Mouse (Mus musculus) urinary bladder, postnatal 36 days (tissue): ENCODE data around the gene Faf2.

ENCODE experiments used
- DNase-seq, 2 experiments: peaks; one replicate each; pipeline ENCODE4 v3.0.0; 2022; ENCODE audit warnings: low spot score in 2 of 2, mixed read lengths in 1 of 2

The Faf2 gene

DNA sequence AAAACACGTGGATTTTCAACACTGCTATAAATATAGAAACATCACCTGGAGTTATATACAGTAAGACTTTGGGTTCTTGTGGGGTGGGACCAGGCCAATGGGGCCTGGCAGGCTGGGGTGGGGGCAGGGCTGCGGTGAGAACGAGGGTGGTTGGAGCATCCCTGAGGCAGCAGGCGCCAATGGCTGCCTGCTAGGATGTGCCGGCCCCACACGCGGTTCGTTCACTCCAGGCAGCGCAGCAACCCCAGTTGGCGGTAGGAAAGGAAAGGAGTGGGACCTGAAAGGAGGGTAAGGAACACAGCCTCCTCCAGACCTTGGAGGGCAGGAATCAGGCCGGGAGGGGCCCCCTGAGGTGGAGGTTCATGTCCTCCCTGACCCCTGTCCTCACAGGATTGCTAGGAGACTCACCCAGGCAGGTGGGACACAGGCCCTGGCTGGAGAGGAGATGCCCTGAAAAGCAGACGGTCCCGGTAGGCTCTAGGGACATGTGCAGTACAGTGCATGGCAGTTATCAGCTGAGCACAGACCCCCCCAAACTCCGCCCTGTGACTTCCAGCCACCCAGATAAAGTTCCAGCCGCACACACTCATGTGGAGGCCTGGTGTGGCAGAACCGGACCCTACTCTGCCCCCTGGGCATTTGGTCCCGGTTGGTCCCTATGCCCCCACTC is 58.7 kb downstream of the Faf2 start:
- no peak for DNase-seq

DNA sequence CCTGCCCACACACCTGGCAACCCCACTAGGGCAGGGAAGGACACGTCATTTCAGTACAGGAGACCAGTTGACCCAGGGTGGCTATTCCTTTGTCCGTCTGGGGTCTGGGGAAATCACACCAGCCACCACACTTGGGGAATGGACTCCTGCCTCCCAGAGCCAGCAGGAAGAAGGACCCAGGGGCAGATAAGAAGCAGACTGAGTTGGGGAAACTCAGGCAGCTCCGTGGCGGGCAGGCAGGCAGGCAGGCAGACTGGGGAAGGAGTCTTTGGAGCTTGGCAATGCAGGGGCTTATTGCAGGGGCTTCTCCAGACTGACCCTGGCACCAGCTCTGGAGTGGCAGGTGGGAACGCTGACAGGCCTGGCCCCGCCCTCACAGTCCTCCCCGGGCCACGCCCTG is 59.7 kb downstream of the Faf2 start:
- no peak for DNase-seq

DNA sequence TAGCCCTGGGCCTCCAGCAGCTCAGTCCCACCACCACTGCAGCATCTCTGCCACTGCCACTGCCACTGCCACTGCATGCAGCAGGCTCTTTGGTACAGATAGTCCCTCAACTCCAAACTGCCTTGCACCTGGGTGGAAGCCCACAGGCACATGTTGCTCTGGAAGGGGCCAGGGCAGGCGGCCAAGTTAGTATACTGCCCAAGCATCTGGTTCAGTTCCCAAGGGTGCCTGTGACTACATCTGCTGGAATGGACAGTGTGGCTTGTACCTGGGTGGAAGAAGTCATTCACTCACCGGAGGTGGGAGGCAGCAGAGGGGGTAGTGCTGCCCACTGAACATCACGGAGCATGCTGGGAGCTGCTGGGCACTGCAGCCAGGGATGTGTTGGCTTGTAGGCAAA is 61.7 kb downstream of the Faf2 start:
- DNase-seq, result no peak

DNA sequence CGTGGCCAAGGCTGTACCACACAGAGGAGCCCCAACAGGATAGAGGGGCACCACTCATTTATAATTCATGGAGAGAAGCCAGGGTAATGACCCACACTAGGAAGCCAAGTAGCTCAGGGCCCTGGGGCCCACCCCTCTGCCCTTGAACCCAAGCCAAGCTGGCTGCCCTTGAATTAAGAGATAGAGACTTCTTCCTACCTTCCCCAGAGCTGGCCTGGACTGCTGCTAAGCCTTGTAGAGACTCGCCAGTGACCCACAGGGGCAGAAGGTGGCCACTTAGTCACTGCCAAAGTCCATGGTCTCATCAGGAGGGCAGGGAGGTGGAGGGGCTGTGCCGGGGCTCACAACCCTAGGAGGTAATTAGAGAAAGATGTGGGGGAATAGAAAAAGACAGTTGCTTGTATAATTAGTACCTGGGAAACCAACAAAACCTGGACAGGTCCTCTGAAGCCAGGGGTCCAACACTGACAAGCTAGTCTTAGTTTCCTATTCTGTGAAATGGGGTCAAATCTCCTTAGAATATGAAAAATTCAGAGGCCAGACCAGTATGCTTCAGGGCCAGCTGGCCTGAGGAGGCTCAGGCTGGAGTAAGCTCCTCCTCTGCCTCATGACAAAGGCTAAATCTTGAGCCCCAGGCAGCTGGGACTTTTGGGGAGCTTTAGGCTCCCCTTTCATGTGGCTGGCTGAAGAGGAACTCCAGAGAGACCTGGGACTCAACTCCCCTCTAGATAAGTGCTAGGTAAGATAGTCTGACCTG is 62.7 kb downstream of the Faf2 start:
- no peak for DNase-seq

DNA sequence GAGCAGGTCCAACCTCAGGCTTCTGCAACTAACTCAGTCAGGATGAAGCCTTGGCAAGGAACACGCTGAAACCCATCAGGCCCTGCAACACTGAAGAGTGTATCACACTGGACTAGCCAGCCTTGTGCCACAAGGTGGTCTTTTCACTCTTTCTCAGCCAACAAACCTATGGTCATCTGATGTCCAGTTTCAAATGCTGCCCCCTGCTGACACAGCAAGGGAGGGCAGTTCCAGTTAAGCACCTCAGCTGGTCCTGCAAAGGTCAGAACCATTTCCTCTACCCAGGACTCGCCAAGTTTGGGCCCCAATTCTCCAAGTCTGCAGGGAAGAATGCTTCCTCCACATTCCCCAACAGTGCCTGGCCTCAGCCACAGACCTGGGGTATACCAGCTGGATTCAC is 63.6 kb downstream of the Faf2 start:
- DNase-seq, result peak; percentile 39 to 53

DNA sequence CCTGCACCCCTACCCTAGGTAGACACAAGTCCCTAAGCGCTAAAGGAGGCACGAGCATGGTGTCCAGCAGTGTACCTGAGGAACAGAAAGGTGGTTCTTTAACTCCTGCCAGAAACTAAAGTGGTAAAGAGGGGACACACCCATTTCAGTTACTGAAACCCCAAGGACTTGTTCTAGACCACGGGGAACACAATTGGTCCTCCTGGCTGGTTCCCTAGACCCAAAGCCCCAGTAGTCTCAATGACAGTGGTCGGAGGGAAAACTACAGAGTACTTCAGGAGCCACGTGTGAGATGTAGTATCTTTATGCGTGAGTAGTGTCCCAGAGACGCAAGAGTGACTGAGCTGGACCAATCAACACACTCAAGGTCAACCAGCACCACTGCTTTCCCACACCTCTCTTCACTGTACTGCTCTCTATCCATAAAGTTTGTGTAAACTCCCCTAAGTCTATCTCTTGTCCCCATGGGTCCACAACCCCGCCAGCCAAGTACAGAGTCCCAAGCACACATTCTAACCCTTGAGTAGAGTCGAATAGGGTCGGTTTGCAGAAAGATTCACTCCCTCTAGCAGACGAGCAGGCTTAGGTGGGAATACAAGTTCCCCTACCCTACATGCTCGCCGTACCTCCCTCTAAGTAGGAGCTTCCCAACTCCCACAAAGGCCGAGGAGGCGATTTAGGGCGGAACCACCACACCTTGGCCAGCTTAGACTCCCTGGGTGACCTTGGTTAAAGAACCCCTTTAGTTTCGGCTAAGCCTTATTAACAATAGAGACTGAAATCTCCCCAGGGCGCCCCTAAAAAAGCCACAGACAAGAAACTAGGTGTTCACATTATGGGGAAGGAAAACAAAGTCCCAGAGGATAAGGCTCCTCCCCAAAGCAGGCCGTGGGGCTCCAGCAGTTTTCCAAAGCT is 64.8 kb downstream of the Faf2 start:
- no peak for DNase-seq

DNA sequence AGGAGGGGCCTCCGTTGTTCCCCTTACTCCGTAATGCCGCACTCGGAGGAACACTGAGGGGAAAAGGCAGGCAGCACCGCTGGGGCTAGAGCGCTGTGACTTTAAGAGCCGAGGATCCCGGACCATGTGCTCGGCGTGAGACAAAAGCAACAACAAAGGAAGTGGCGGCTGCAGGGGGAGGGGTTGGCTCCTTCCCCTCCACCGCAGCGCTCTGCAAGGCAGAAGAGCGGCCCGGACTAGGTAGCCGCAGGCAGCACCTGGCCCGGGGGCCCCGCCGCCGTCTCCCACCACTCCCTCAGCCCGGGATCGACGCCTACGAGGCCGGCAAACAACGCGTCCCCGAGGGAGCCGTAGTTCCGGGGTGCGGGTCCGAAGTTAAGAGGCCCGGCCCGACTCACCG is 65.5 kb downstream of the Faf2 start:
- DNase-seq, result peak; percentile 70 to 77

DNA sequence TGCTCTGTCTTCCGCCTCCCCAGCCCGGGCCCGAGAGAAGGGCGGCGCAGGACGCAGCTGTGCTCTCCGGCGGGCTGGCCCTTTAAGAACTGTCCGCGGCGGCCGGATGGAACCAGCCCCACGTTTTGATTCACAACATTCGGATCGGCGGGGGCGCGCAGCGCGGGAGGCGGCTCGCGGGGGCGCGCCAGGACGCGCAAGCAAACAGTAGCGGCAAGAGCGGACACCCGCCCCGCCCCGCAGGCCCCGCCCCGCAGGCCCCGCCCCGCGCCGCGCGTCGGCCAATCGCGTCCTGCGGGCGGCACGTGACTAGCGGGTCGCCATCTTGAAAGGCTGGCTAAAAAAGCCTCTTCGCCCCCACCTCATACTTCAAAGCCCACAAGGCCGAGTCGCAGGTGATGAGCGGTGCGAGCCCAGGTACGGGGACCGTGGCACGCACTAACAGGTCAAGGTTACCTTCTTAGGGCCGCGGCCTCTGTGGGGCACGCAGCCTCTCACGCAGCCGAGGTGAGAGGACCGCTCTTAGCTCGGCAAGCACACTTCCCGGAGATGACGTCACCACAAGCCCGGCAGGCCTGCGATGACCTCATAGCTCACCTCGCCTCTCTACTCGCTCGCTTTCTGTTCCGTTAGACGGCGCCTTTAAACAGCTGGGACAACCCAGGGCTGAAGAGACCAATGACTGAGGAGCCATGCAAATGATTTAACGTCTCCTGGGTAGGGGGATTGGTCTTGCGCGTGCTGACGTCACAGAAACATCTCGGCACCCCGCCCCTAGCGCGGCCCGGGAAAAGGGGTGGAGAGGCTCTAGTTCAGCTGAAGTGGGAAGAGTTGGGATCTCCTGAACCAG is 66.2 kb downstream of the Faf2 start:
- DNase-seq, result peak; percentile 97 to 98

DNA sequence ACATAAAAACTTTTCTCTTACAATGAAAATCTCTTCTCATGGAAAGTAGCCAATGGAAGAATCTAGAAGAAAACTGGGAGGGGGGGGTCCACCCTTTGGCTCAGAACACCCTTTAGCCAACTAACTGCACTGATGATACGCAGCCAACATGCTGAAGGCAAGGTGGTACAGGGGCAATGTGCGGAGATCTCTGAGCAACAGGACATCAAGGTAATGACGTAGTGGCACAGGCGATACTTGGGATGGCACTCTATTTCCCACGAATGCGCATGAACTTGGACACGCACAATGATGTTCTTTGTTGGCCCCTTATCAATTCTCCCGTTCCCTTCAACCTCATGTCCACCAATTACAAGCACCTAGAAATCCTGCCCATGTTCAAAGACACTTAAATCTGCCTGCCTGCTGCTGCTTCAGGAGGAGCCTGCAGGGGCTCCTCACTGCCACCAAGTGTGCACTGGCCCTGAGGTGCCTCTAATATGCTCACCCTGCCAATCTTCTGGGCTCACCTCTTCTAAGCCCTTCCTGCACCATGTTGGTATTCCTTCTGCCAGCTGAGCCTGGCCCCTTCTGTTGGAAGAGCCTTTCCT is 68.7 kb downstream of the Faf2 start:
- no peak for DNase-seq

DNA sequence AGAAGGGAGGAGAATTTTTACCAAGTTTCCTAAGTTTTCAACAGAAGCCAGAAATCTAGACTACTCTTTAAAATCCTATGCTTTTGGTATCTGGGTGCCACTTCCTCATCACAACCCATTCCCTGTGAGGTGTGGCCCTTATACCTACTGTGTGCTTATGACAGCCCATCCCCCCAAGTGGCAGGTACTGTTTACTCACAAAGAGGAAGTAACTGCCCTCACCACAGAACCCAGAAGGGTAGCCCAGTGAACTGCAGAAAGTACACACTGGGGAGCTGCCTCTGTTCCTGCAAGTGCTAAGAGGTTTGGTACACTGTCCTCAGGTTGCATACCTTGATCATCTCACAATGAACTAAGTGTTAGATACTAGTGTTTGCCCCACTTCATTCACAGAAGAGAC is 70.2 kb downstream of the Faf2 start:
- no peak for DNase-seq

DNA sequence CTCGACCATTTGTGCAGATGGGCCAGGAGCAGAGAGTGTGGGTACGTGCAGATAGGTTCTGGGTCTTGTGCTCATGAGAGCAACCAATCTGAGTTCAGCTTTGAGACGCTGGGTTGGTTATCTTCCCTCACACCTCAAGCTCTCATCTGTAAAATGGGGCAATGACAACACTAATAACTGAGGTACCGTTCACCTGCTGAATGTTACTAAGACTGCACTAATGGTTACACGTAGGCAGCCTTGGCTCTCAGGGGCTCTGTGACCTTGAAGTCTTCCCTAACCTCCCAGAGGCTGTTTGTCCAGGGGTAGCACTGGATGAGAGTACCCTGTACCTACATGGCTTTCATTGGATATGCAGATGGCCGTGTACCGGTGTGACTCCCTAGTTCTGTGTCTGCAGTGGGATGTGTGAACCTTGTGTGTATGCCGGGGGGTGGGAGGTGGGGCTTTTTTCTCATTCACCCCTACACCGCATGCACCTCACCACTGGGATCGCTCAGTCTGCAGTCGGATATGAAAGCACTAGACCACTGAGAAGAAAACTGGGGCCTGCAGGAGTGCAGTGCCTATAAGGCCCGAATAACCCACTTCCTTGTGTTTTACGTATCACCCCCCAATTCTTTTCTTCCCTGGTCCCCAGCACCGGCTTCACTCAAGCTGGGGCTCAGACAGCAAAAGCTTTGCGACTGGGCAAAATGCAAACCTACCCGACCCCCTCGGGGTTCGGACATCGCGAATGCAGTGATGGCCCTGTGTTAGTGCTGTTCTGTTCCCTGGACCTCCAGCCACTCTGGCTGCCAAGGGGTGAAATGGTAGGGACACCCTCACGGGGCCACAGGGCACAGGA is 71.3 kb downstream of the Faf2 start:
- DNase-seq, result no peak

DNA sequence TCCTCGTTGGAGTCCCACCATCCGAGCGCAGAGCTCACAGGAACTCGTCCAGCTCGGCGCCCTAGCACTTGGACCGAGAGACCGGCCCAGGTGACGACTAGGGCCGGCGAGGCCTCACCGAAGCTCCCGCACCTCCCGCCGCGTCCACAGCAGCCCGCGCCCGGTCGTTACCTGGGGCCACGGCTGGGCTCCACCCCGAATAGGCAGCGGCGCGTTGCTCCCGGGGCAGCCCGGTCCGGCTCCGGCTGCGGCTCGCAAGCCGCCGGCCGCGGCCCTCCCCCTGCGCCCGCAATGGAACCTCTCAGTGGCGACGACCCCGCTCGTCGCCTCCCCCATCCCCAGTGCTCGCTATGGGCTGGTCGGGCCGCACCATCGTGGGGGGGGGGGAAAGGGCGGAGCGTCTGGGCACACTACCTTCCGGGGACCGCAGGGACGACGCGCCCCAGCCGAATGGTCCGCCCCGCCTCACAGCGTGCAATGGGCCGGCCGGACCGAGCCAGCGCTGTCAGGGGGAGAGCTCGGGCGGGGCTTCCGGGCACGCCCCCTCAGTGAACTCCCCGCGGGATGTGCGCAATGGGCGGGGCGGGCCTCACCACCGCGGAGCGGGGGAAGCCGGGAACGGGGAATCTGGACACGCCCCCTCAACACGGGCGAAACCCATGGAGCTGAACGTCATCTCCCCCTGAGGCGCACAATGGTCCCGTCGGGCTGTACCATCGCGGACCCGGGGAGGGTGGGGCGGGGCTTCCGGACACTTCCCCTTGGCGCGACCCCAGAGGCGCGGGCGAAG is 72.2 kb downstream of the Faf2 start, which contains the start of gene Rnf44:
Gene Rnf44 (minus strand): TSS at position 350 of the 790 bp plus-strand sequence.
- peak; percentile 96 to 99 for DNase-seq

DNA sequence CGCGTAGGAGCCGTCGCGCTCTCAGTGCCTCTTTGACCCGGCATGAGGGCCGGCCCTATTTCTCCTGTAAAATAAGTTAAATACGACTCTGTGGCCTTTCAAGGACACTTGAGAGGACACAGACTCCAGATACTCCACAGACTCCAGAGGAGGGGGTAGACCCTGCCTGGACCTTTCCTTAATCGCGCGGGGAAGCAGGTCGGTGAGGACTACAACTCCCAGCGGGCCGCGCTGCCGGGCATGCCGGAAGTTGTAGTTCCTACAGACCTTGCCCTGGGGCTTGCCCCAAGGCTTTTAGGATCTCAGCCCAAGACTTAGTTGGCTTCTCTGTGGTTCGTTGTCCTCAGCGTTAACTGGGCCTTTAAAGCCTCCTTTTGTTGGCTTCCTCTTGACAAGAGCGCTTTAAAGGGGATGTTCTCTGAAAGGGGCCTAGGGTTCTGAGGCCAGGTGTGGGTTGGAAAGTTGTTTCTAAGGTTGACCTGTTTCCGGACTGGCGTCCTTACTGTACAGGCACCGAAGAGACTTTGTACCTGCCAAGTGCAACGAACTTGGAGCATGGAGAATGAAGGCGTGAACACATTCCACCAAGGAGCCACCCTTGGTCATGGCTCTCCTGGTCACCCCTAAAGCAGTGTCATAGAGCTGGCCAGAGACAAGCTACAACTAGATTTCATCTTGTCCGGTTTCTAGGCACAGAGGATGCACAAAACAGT is 72.9 kb downstream of the Faf2 start:
- peak in 1 of 2 experiments; percentile 88 for DNase-seq

DNA sequence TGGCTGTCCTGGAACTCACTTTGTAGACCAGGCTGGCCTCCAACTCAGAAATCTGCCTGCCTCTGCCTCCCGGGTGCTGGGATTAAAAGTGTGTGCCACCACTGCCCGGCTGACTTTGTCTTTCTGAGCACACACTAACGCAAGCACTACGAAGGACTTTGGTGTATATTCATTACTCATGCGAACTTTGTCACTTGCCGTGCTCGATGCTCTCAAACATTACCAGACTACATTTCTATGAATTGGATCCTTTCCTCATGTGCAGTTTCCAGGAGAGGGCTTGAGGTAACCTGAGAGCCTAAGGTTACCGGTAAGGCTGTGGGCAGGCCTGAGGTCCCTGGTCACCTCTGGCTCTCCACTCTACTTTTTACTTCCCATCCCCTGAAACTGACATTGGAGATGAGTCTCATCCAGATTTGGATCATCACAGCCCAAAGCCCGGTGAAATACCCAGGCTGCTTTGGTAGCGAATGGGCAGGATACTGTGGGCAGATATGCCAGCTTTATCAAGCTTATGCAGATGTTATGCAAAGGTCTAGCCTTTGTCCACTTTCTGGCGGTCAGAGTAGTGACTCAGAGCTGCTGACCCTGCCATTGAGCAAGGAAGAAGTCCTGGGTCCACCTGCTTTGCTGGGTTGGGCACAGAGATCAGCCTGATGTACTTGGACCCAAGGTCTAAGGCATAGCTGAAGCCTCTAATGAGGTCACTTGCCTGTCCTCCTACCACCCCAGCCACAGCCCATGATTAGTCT is 74.1 kb downstream of the Faf2 start:
- no peak for DNase-seq

DNA sequence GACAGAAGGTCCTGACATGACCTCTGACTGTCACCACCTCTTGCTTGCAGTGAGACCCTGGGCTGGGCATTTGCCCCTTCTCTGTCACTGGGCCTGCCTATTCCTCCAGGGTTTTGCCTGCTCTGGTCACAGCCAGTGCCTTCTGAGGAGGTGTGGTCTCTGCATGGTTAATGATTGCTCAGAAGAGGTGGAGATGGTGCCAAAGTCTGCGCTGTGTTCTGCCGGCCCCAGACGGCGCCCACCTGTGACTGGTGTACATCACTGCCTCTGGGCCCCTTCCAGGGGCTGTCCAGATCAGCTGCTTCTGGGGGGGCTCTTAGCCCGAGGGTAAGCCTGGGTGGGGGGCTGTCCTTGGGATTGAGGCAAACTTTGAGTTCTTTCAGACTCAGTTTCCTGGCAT is 79.7 kb downstream of the Faf2 start, which contains the start of gene Cdhr2:
Gene Cdhr2 (plus strand): TSS at position 219 of the 400 bp plus-strand sequence.
- DNase-seq, result no peak

DNA sequence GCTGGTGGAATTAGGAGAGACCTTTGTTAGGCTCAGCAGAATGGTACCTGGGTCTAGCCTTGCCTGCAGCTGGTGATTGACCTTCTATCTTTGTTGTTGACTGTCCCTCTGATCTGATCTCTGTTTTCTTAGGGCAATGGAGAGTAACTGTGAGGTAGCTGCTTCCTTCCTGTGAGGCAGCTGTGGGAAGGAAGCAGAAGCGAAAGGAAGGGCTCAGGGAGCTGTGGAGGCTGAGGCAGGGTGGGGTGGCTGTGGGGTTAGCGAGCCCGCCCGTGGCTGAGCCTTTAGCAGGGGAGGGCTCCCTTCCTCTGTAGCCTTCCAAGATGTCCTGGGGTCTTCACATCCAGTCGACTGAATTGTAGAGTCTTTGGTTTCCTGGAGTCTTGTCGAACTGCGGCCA is 80.9 kb downstream of the Faf2 start:
- DNase-seq, result no peak

DNA sequence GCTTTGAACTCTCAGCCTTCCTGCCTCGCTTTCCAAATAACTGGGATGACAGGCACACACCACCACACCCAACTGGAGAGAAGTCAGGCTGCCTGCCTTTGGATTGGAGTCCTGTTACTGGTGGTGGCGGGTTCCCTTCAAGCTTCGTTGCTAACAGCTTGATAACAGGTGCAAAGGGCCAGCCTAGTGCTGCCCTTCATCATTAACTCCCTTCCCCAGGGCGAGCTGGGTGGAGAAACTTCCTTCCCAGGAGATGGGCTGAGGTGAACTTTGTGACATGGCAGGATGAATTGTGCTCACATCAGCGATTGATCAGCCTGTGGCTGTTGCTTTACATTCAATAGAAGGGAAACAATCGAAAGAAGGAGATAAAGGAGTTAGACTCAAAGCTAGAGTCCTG is 83.3 kb downstream of the Faf2 start:
- no peak for DNase-seq

DNA sequence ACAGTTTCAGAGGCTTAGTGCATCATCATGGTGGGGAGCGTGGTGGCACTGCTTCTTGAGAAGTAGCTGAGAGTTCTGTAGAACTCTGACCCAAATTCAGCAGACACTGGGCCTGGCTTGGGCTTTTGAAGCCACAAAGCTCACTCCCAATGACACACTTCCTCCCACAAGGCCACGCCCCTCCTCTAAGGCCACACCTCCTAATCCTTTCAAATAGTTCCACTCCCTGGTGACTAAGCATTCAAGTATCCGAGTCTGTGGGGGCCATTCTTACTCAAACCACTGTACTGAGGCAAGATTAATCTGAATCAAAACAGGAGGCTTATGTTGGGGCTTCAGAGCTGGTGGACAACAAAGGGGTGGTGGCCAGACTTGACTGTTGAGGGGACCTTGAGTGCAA is 89.3 kb downstream of the Faf2 start:
- DNase-seq, result no peak
